Mouse (Mus musculus): Measurements from ENCODE around the gene Adamtsl1.

GRCm38 (mm10) chr4:85677621-85678020 lies 163.6 kb downstream of the Adamtsl1 start:
- TF ChIP-seq CTCF (IDR thresholded peaks at IDR 0.05) (no peak), EP300 (IDR thresholded peaks at IDR 0.05) (no peak)
